Mouse (Mus musculus): Measurements from ENCODE around the gene Stard9.

Stard9 gene

DNA sequence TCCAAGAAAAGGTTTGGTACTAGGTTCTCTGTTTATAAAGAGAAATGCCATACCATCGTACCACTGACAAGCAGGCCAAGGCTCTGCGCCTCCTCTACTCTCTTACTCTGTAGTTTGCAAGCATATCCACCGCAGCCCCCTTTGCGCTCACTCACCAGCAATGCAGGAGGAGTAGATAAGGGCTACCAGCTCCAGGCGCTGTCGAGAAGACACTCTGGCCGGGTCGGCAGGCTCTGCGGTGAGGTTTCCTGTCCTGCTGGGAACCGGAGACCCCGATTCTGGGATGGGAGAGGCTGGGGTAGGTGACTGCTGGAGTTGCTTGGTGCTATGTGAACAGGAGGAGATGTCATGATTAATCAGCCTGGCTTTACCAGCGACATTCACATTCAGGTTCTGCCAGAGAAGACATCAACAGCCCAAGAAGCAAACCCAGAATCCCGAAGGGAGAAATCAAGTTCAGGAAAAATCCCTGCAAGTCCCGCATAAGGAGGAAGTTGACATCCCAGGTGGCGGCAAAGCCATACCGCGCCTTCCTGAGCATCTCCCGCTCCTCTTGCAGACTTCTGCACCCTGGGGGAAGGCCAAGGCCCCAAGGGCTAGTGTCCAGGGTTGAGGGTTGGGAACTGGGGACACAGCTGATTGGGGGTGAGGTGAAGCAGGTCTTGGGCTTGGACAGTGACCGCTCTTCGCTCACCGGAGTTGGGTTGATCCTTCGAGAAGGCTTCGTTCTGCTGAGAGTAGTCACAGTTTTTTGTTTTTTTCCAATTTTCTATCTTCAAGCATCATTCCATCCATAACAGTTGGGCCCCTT is 101.1 kb downstream of the Stard9 start:
- peak; percentile 22 for DNase-seq (ENCODE audit: low spot score)

DNA sequence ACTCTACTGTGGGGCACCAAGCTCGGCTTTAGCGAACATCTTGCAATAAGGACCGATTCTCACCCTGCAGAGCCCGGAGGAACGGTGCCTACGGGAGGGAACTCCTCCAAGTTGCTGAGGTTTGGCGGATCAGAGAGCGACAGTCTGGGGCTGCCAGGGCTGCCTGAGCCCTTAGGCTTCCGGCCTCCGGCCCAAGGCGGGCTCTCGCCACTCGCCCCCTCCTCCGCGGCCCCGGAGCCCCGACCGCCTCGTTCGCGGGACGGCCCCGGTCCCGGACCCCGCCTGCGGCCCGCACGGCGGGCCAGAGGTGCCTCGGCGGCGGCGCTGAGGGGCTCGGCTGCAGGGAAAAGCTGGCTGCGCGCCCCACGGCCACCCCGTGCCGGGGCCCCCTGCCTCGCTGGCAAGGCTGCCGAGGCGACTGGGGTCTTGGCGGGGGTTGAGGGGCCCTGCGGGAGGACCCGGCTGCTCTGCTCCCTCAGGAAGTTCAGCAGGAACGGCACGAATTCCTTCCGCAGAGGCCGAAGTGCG is 101.8 kb downstream of the Stard9 start:
- DNase-seq (ENCODE audit: low spot score), result peak; percentile 44

DNA sequence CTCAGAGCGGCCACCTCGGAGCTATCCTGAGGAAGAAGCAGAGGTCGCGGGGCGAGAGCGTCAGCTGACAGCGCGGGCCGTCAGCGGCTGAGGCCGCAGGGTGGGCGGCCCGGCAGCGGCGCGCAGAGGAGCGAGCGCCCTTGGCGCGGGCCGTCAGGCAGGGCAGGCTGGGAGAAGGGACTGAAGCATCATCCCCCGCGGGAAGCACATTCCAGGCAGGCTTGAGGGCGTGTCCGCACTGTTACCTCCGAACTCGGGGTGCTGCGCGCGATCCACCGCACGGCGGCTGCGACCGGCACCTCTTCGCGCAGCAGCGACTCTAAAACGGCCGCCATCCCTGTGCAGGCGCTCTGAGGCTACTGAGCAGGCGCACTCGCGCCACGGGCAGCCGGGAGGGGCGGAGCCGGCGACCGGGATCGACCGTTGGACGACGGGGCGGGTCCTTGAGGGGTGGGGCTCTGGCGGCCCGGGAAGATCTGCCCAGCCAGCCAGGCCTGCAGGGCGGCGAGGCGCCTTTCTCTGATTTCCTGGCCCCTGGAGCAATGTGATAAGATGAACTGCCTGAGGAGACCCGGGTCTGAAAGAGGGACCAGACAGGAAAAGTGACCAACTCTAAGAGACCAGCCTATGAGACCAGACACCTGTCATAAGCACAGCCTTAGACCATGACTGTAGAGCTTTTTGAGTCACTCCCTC is 102.4 kb downstream of the Stard9 start:
- DNase-seq (ENCODE audit: low spot score), result peak; percentile 95

DNA sequence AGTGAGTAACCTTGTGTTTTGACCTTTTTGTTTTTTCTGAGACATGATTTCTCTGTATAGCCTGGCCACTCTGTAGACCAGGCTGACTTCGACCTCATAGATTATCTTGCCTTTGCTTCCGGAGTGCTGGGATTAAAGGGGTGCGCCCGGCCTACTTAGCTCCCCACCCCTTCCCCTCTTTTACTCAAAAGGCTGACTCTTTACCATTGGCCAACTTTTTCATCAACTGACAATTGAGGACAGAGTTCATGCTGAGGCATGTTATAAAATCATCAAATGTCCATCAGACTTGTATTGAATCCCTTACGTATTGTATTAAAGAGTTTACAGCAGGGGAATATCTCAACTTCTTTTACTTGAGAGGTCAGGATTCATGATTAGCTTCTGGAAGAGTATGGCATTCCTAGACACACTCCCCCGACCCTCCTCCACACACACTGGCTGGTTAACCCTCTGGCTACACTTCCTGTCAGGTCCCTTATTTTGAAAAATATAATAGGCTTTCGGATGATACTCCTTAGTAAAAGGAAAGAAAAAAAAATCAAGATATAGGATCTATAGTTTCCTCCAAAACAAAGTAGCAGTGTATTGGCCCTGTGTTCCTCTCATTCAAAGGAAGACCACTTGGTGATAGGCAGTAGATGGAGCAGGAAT is 103.1 kb downstream of the Stard9 start:
- DNase-seq (ENCODE audit: low spot score), result no peak

DNA sequence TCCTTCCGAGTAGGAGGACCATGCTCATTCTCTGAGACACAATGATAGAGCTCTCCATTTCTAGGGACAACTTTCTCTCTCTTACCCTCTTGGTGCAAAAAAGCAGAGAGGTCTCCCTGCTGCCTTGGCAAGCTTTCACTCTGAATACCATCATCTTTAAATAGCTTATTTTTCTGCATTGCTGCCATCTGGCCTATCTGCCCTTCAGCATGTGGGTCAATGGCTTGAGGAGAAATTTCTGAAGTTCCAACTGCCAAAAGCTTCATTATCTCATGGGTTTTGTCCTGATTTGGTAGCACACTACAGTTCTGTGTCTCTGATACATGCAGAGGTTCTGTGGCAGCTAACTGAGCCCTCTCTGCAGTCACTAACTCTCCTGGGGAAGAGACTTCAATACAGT is 116.6 kb downstream of the Stard9 start:
- no peak for DNase-seq (ENCODE audit: low spot score)

DNA sequence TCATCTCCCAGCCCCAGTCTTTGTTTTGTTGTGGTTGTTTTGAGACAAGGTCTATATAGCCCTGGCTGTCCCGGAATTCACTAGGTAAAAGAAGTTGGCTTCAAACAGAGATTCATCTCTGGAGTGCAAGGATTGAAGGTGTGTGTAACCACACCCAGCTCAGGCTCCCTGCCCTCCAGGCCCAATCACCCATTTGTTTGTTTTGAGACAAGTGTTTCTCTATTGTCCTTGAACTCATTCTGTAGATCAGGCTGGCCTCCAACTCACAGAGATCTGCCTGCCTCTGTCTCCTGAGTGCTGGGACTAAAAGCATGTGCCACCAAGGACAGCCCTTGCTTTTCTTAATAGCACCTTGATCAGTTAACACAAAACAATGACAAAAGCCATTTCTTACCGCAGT is 119.1 kb downstream of the Stard9 start:
- DNase-seq (ENCODE audit: low spot score), result no peak

DNA sequence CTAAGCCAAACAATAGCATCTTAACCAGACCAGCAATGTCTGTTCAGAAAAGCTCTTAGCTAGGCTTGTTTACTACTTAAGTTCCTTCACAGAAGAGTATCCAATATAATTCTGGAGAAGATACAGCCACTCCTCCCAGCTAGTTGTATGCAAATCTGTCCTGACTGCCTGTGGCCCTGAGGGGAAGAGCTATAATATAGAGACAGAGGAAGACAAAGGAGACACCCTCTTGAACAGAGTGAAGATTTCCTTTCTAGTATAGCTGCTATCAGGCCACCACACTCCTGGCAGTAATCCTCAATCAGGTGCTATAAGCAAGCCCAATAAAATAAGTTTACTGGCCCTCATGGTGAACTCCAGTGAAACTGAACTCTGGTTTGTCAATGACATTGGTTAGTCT is 133.0 kb downstream of the Stard9 start:
- DNase-seq (ENCODE audit: low spot score), result no peak

DNA sequence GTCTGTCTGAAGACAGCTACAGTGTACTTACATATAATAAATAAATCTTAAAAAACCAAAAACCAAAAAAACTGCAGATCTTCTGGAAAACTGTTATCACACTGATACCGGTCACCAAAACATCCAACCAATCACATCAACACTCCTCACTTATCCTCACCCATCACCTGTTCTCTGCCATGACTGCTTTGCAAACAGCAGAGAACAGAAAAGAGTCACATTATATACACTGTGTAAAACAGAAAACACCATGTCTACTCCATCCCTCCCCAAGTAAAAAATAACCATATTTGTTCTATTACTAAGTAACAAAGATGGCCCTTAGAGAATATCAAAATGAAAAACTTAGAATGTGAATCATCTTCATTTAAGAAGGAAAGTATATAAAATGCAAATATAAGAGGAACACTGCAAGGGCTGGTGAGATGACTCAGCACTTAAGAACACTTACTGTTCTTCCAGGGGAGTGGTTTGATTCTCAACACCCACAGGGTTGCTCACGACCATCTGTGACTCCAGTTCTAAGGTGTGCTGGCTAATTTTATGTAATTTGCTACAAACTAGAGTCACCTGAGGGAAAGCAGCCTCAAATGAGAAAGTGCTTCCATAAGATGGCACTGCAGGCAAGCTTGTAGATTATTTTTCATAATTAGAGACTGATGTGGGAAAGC is 141.5 kb downstream of the Stard9 start:
- DNase-seq (ENCODE audit: low spot score), result no peak
